Mouse (Mus musculus) left cerebral cortex, adult 18-20 months (tissue): Measurements from ENCODE around the gene Tmprss3. TPM values are rescaled to one million over a fixed set of nuclear protein-coding genes. Genes with fewer than 3 reads are reported as not detected.
A peak's percentile ranks its signal among the peaks of the same experiment; 100 is the strongest.

Source experiments
- DNase-seq, 2 experiments: peaks; one replicate each; pipeline ENCODE4 v3.0.0; 2021 to 2022; ENCODE audit warnings: low spot score in 2 of 2, mixed read lengths in 1 of 2
- total RNA-seq, 2 experiments: library from RNA; stranded (reverse); gene quantifications; 2 replicates each; pipeline ENCODE4 v1.2.3; 2021

Gene Tmprss3
- total RNA-seq, 2 experiments from 2014 or later = 0.12 TPM; not detected in 1

DNA sequence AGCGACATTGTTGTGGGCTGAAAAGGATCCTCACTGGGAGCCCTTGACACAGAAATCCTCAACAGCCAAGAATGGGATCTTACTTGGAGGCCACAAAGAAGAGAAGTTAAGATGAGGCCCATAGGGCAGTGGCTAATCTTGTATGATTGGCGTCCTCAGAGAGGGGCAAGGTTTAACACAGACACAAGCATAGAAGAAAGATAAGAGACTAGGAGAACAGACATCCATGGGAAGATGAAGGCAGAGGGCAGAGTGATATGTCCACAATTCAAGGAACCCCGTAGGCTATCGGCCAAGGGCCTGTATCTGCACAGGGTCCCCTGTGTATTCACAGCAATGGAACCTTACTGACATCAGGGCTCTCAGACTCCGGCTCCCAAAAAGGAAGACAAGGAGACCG lies 3.6 kb downstream of the Tmprss3 start:
- DNase-seq = no peak

DNA sequence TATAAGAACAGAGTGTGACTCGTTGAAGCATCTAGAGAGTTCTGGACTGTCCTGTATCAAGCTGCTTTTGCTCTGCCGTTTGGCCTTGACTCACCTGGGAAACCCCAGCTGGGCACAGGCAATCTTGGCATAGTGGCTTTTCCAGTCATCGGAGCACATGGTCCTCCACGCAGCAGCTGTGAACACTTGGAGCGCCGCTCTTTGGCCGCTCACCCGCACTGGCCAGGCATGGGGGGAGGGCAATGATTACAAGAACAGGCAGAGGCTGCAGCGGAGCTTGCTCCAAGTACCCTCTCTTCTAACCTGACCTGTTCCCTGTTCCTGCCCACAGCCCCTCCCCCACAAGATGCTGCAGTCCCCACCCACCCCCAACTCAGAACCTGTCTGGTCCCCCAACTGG lies 5.4 kb downstream of the Tmprss3 start:
- no peak for DNase-seq

DNA sequence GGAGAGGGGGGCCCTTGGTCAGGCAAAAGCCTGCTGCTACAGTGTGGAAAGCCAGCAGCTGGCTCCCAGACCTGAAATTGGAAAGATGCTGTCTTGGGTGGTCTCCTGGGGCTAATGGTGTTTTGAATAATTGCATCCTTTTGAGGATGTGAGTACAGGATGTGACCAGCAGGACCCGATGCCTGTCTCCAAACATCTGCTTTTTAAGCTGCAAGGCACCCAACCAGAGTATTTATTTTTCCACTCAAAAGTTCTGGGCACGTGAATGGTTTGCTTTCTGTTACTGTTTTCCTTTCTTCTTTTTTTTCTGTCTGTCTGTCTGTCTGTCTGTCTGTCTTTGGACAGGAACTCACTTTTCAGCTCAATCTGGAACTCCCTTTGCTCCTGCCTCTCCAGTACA lies 6.1 kb downstream of the Tmprss3 start:
- no peak for DNase-seq

- no peak for DNase-seq
Observed at GRCm38 (mm10) chr17:31191825-31192224, 7.0 kb downstream of the Tmprss3 start.

GRCm38 (mm10) chr17:31187370-31187769 lies 11.4 kb downstream of the Tmprss3 start:
- peak; percentile 74 to 75 for DNase-seq

GRCm38 (mm10) chr17:31184269-31184990 lies 14.3 kb downstream of the Tmprss3 start:
- DNase-seq = no peak

DNA sequence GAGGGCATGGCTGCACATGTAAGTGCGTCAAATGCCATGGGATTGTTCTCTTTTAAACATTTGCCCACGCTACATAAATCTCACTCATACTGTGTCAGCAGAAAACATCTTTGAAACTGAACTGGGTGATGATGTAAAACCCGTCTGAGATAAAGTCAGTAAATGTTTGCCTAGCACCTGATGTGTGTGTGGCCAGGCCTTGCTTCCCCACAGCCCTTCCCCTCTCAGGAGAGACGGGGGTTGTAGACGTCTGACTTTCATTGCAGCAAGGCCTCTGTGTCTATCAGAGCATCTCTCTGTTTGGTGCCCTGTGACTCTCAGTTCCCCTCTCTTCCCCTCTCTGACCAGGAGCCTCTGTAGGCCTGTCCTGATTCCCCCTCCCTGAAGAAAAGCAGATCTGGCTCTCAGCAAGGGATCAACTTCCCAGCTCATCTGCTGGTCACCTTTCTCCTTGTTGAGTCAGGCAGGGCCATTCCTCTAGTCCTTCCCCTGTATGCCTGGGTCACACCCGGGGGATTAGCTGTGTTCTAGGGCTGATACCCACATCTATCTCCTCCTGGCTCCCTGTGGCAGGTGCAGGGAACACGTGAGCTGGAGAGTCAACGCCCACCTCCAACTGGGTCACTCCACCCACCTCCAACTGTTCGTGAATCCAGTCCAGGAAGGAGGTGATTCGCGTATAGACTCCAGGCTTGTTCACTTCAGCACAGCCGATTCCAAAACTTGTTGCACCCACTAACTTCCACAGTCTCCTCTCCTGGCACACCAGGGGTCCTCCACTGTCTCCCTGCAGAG lies 15.4 kb downstream of the Tmprss3 start:
- peak; percentile 27 to 38 for DNase-seq

DNA sequence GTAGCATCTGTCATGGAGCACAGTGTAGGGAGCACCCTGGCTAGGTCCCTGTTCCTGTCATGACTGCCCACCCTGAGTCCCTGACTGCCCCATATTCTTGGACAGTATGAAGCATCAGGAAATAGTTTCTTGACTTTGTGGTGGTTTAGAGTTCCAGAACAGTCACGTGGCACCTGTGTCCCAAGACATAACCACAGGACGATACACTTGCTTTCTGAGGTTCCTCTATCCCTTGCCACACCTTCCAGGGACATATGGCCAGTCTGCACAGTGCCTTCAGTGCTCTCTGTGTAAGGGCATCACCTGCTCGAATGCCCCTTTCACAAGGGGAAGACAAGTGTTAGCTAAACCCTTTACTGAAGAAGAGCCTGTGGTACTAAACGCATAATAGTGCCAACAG lies 17.3 kb downstream of the Tmprss3 start:
- no peak for DNase-seq

DNA sequence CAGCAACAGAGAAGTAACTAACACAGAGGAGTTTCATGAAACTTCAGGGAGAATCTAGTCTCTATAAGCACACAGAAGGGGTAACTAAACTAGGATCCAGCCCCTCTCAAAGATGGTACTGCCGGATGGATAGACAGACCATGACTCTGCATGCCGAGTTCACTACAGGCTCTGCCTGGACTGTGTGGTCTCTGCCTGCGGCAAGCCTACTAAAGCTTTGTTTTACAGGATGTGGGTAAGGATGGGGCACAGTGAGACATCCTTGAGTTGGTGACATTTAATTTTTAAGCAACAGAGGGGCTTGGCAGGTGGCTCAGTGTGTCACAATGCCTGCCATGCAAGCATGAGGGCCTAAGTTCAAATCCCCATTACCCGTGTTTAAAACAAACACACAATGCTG lies 22.5 kb downstream of the Tmprss3 start:
- no peak for DNase-seq

GRCm38 (mm10) chr17:31169796-31170195 lies 29.0 kb downstream of the Tmprss3 start:
- DNase-seq = no peak

DNA sequence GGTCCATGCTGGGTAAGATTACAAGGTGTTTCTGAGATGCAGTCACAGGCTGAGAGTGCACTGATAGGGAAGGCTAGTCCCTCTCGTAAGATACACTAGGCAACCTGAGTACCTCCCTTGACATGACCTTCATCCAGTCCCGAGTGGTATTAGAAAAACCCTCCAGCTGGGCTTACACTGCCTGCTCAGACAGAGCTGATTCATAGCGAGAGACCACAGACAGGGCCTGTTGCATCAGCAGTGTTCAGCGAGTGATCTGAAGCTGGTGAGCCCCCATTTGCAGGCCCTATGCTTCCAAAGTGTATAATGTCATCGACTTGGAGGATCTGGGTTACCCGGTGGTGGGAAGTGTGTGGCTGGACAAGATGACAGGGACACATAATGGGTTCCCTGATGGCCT lies 33.6 kb downstream of the Tmprss3 start, which contains the start of gene Tff1:
Gene Tff1 (minus strand): TSS at position 151 of the 400 bp plus-strand sequence.
- DNase-seq = no peak

- DNase-seq = no peak
Observed at GRCm38 (mm10) chr17:31163821-31164220, 35.0 kb downstream of the Tmprss3 start.

DNA sequence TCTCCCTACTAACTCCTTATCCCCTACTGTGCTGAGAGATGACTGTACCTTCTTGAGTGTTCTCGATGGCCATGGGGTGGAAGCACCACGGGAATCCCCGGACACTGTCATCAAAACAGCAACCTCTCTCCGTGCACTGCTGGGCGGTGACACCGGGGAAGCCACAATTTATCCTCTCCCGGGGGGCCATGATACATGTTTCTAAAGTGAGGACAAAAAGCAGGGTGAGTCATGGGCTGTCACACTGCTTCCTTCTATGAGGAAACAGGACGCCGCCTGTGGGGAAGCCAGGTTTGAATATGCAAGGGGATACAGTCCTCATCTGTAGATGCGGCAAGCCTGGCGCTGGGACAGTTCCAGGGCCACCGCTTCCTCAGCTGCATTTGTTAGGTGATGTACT lies 36.2 kb downstream of the Tmprss3 start:
- DNase-seq = no peak

DNA sequence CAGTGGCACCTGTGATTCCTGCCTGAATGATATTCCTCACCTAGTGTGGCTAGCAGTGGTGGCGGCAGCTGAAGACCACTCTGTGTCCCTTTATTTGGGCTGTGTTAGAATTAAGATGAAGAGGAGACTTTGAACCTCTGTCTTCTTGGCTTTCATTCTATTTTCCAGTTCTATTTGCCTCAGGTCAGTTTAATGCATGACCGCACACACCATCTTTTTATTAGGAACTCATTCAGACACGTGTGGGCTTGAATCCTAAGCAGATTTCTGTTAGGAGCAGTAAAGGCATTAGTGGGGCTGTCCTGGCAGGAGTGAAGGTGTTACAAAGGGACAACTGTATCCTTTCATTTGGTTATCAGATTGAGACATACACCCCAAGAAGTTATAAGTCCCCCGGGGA lies 38.5 kb downstream of the Tmprss3 start:
- DNase-seq = no peak

DNA sequence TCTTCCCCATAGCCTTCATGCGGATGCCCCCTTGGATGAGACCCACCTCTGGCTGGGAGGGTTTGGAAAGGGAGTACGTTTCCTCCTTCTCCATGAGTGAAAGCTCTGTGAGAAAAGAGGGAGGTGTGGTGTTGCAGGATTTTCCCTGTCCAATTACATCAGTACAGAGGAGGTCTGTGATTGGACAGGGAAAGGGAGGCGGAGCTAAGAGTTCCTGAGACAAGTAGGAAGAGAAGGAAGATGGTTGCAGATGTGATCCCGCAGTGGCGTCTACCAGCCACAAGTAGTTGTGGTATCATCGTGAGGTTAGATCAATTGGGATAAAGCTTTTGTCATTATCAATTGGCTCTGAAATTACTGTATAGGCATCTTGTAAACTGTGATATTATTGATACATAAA lies 40.9 kb downstream of the Tmprss3 start:
- DNase-seq = no peak

GRCm38 (mm10) chr17:31153785-31154184 lies 45.0 kb downstream of the Tmprss3 start:
- DNase-seq = no peak

- no peak for DNase-seq
Observed at GRCm38 (mm10) chr17:31152966-31153499, 45.7 kb downstream of the Tmprss3 start.

- no peak for DNase-seq
Observed at GRCm38 (mm10) chr17:31152512-31152911, 46.3 kb downstream of the Tmprss3 start.

DNA sequence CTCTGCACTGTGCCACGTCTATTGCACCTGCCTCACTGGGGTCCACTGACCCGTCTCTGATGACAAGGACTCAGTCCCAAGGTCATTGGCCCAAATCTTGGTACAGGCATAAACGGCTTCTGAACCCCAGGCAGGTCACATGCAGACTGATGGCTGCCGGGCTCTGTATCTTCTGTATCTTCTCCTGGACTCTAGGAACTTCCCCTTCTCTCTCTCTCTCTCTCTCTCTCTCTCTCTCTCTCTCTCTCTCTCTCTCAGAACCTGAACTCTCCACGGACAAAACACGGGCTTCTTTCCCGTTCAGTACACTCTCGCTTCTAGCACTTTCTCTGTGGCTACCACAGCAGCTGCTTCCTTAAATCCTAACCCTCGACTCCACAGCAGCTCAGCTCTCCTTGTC lies 52.8 kb downstream of the Tmprss3 start:
- DNase-seq = no peak

- no peak for DNase-seq
Observed at GRCm38 (mm10) chr17:31144040-31145037, 54.4 kb downstream of the Tmprss3 start, which contains the start of gene Tff2. Gene Tff2 (minus strand): TSS chr17:31144282.

- no peak for DNase-seq
Observed at GRCm38 (mm10) chr17:31142116-31142515, 56.7 kb downstream of the Tmprss3 start.
